Comparison of ENCODE assay signal across 30 mouse cellular contexts in the genomic region with DNA sequence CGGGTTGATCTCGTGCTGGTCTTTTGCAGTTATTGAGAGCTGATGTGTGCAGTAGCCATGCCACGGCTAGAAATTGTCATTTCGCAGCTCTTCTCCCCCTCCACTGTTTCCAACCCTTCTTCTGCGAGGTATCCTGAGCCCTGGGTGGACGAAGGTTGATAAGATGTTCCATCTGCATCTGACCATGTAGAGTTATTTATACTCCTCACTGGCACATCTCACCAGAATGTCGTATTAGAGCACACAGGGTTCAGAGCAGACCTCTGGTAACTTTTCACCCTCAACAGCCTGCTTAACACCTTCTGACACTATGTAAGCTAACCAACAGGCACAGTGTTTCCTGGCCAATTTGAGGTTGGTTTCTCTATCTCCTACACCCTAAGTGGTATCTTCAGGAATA.
"Had no signal": no experiment of that assay in that cellular context is flagged by ENCODE, and none has a peak within 500 bp of the region (broad histone marks: within the 10 kb centered on the region; RNA-seq: fewer than 3 reads in every experiment).

No protein-coding gene starts in this region.

- ATAC-seq: liver, embryonic 12.5 days; liver, postnatal 0 days; lung, postnatal 0 days; midbrain, embryonic 15.5 days; midbrain, embryonic 16.5 days had no signal

- DNase-seq: left cerebral cortex, postnatal 4 days; liver; liver, embryonic 13.5 days; liver, postnatal 0 days; lung, adult 18-20 months; lung, adult 2 months; lung, embryonic 14.5 days; lung, postnatal 10 days; lung, postnatal 14 days; lung, postnatal 36 days; lung, postnatal 4 days; midbrain, embryonic 14.5 days had no signal

- H3K9ac ChIP-seq: limb, embryonic 12.5 days; limb, embryonic 13.5 days; limb, embryonic 15.5 days; liver, embryonic 12.5 days; liver, embryonic 13.5 days; liver, embryonic 14.5 days; liver, embryonic 15.5 days; liver, postnatal 0 days; lung, embryonic 14.5 days; lung, embryonic 15.5 days; midbrain, embryonic 12.5 days; midbrain, embryonic 15.5 days; neural tube, embryonic 12.5 days had no signal

- H3K36me3 ChIP-seq: limb, embryonic 10.5 days; limb, embryonic 12.5 days; limb, embryonic 13.5 days; limb, embryonic 15.5 days; liver, embryonic 12.5 days; liver, embryonic 13.5 days; liver, embryonic 15.5 days; lung, embryonic 15.5 days; midbrain, embryonic 10.5 days; midbrain, embryonic 12.5 days; midbrain, embryonic 15.5 days; neural tube, embryonic 12.5 days had no signal

- H3K27me3 ChIP-seq: limb, embryonic 12.5 days; limb, embryonic 13.5 days; limb, embryonic 15.5 days; liver, embryonic 12.5 days; liver, embryonic 13.5 days; liver, embryonic 15.5 days; lung, embryonic 15.5 days; midbrain, embryonic 15.5 days; neural tube, embryonic 12.5 days had no signal

- H3K4me1 ChIP-seq: limb, embryonic 13.5 days; limb, embryonic 15.5 days; liver, embryonic 13.5 days; liver, embryonic 15.5 days; midbrain, embryonic 12.5 days; midbrain, embryonic 15.5 days had no signal

- H3K4me3 ChIP-seq: limb, embryonic 10.5 days; limb, embryonic 12.5 days; limb, embryonic 13.5 days; limb, embryonic 15.5 days; liver, embryonic 12.5 days; liver, embryonic 13.5 days; liver, embryonic 15.5 days; lung, embryonic 15.5 days; megakaryocyte, embryonic 14.5 days; midbrain, embryonic 10.5 days; midbrain, embryonic 12.5 days; midbrain, embryonic 15.5 days; myocyte; neural tube, embryonic 12.5 days had no signal

- H3K4me2 ChIP-seq: limb, embryonic 12.5 days; limb, embryonic 13.5 days; limb, embryonic 15.5 days; liver, embryonic 11.5 days; liver, embryonic 12.5 days; liver, embryonic 13.5 days; liver, embryonic 15.5 days; lung, embryonic 14.5 days; lung, embryonic 15.5 days; midbrain, embryonic 12.5 days; midbrain, embryonic 15.5 days; neural tube, embryonic 12.5 days had no signal

- H3K27ac ChIP-seq: limb, embryonic 10.5 days; limb, embryonic 12.5 days; limb, embryonic 13.5 days; limb, embryonic 15.5 days; liver, embryonic 12.5 days; liver, embryonic 13.5 days; liver, embryonic 14.5 days; liver, embryonic 15.5 days; lung, embryonic 15.5 days; macrophage; midbrain, embryonic 10.5 days; midbrain, embryonic 12.5 days; midbrain, embryonic 15.5 days; neural tube, embryonic 12.5 days had no signal

- H3K9me3 ChIP-seq: limb, embryonic 10.5 days; limb, embryonic 12.5 days; limb, embryonic 13.5 days; limb, embryonic 15.5 days; liver, embryonic 12.5 days; liver, embryonic 13.5 days; liver, embryonic 15.5 days; lung, embryonic 15.5 days; megakaryocyte, embryonic 14.5 days; midbrain, embryonic 10.5 days; midbrain, embryonic 12.5 days; midbrain, embryonic 15.5 days; neural tube, embryonic 12.5 days had no signal
